Mouse (Mus musculus) liver, embryonic 16.5 days (tissue): Measurements from ENCODE around the gene Mib2. TPM values are rescaled to one million over a fixed set of nuclear protein-coding genes. Genes with fewer than 3 reads are reported as not detected.

Experiments used
- ATAC-seq: fragments of 200-750 bp; cut with Nextera tagmentation; 2 replicates; pipeline ENCODE4 v1.8.0; 2017; ENCODE audit warnings: low read depth, mild to moderate bottlenecking, moderate number of reproducible peaks, moderate library complexity
- H3K27ac ChIP-seq: fragments of 300-500 bp; sonication (generic); 2 replicates; pipeline ENCODE4 v1.5.1; 2014; ENCODE audit warnings: mild to moderate bottlenecking, low read length
- H3K27me3 ChIP-seq: fragments of 300-500 bp; sonication (generic); 2 replicates; pipeline ENCODE4 v1.6.1; 2014; ENCODE audit warnings: low read depth, low read length, mixed read lengths; ENCODE audit not compliant: control insufficient read depth, insufficient read depth
- H3K36me3 ChIP-seq: fragments of 300-500 bp; sonication (generic); 2 replicates; pipeline ENCODE4 v1.6.1; 2014; ENCODE audit warnings: mild to moderate bottlenecking; ENCODE audit not compliant: control insufficient read depth, insufficient read depth
- H3K4me1 ChIP-seq: fragments of 300-500 bp; sonication (generic); 2 replicates; pipeline ENCODE4 v1.6.1; 2014; ENCODE audit warnings: low read depth, low read length, mixed read lengths; ENCODE audit not compliant: control insufficient read depth
- H3K4me2 ChIP-seq: fragments of 300-500 bp; sonication (generic); 2 replicates; pipeline ENCODE4 v1.6.1; 2014; ENCODE audit warnings: low read depth, low read length, mixed read lengths
- H3K4me3 ChIP-seq: fragments of 300-500 bp; sonication (generic); 2 replicates; pipeline ENCODE4 v1.5.1; 2014; ENCODE audit warnings: low read depth, mild to moderate bottlenecking, low read length
- H3K9ac ChIP-seq: fragments of 300-500 bp; sonication (generic); 2 replicates; pipeline ENCODE4 v1.6.1; 2014; ENCODE audit warnings: low read depth, low read length
- H3K9me3 ChIP-seq: fragments of 300-500 bp; sonication (generic); replicated peaks from 2 replicates; pipeline ENCODE4 v1.6.1; 2016; ENCODE audit warnings: low read length; ENCODE audit not compliant: control insufficient read depth
- WGBS: fragments of 180-500 bp; shearing (Covaris S2); extraction: QIAGEN DNeasy Blood & Tissue Kit; methylation state at CpG from one replicate; pipeline ENCODE4 v1.1.7; 2014; ENCODE audit not compliant: insufficient replicate concordance; 5-methylcytosine and 5-hydroxymethylcytosine counted together
- polyA plus RNA-seq: library from polyadenylated mRNA; unstranded; fragments of >200 nt; fragmentation: Nextera tagmentation; extraction: Ambion mirVana; gene quantifications from 2 replicates; pipeline ENCODE4 v1.2.1, GENCODE M21; 2015

Gene Mib2
- polyA plus RNA-seq, 1 experiment from 2014 or later: 6.3 TPM

GRCm38 (mm10) chr4:155605132-155605531 is 63.9 kb downstream of the Mib2 start:
- peaks cover 3% of the 10 kb centered on the region; the same call in 1 of the 2 replicates for H3K36me3 ChIP-seq
- 71% methylated on average over 4 of the region's 4 CpGs for WGBS
- no peaks in the 10 kb centered on the region for H3K27me3 ChIP-seq
- no peak overlapping the region for H3K9ac ChIP-seq
- no peak overlapping the region for H3K4me2 ChIP-seq
- H3K4me1 ChIP-seq: peaks cover 21% of the 10 kb centered on the region
- ATAC-seq: no peak
- no peak overlapping the region for H3K4me3 ChIP-seq
- H3K27ac ChIP-seq: peak overlapping the region; percentile 9; the same call in 1 of the 2 replicates
- H3K9me3 ChIP-seq: no peaks in the 10 kb centered on the region

Other genes starting within 250 kb of the Mib2 start
- gene Tmem52, start 200.1 kb downstream of the Mib2 start, polyA plus RNA-seq: 0.33 and 0.64 TPM in 2 replicates
- 77.3 and 85.9 TPM in 2 replicates for gene Gnb1, start 177.8 kb downstream of the Mib2 start, polyA plus RNA-seq
- gene Nadk, start 106.8 kb downstream of the Mib2 start, polyA plus RNA-seq: 42.9 and 45.3 TPM in 2 replicates
- gene Slc35e2, start 67.8 kb downstream of the Mib2 start, polyA plus RNA-seq: 5.6 and 6.4 TPM in 2 replicates
- 19.4 and 20.3 TPM in 2 replicates for gene Cdk11b, start 44.3 kb downstream of the Mib2 start, polyA plus RNA-seq
- not detected in 2 replicates for gene Gm10563, start 23.8 kb downstream of the Mib2 start, polyA plus RNA-seq
- 4.1 and 4.9 TPM in 2 replicates for gene Mmp23, start 15.8 kb downstream of the Mib2 start, polyA plus RNA-seq
- 0.04 and 0.08 TPM in 2 replicates for gene Fndc10, start 25.1 kb upstream of the Mib2 start, polyA plus RNA-seq
- gene Ssu72, start 35.6 kb upstream of the Mib2 start, polyA plus RNA-seq: 44.5 and 48.3 TPM in 2 replicates
- 0.13 TPM in 1 of 2 replicates, not detected in the other for gene Tmem240, start 65.6 kb upstream of the Mib2 start, polyA plus RNA-seq
- gene Atad3a, start 91.9 kb upstream of the Mib2 start, polyA plus RNA-seq: 43.7 and 49.5 TPM in 2 replicates
- gene Vwa1, start 105.5 kb upstream of the Mib2 start, polyA plus RNA-seq: 0.28 and 0.34 TPM in 2 replicates
- 0.12 and 0.19 TPM in 2 replicates for gene Tmem88b, start 116.7 kb upstream of the Mib2 start, polyA plus RNA-seq
- 0.08 TPM in 1 of 2 replicates, not detected in the other for gene Ankrd65, start 121.2 kb upstream of the Mib2 start, polyA plus RNA-seq
- gene Mrpl20, start 133.7 kb upstream of the Mib2 start, polyA plus RNA-seq: 115 and 133 TPM in 2 replicates
- gene Ccnl2, start 143.3 kb upstream of the Mib2 start, polyA plus RNA-seq: 69.7 and 79.8 TPM in 2 replicates
- gene Aurkaip1, start 162.1 kb upstream of the Mib2 start, polyA plus RNA-seq: 91.8 and 99.9 TPM in 2 replicates
- gene Mxra8, start 170.5 kb upstream of the Mib2 start, polyA plus RNA-seq: 8.2 and 10.2 TPM in 2 replicates
- gene Dvl1, start 178.2 kb upstream of the Mib2 start, polyA plus RNA-seq: 1.9 TPM in 2 replicates
- 0.11 and 0.14 TPM in 2 replicates for gene Tas1r3, start 194.2 kb upstream of the Mib2 start, polyA plus RNA-seq
- gene Cptp, start 200.2 kb upstream of the Mib2 start, polyA plus RNA-seq: 7.1 and 8.4 TPM in 2 replicates
- 31.8 and 33.1 TPM in 2 replicates for gene Ints11, start 200.3 kb upstream of the Mib2 start, polyA plus RNA-seq
- 12.9 and 13.4 TPM in 2 replicates for gene Pusl1, start 222.6 kb upstream of the Mib2 start, polyA plus RNA-seq
- 5.5 and 5.6 TPM in 2 replicates for gene Acap3, start 222.6 kb upstream of the Mib2 start, polyA plus RNA-seq